Mouse (Mus musculus) spleen, embryonic (tissue): ENCODE data around the gene Mia.

Source experiments
- CTCF ChIA-PET: fragments of 350-600 bp; sonication (Branson Sonifier 250); formaldehyde crosslinking; loops from one replicate; lab custom pipeline; 2022; lab: Charles Lee

Gene Mia

GRCm38 (mm10) chr7:27180837-27181695 lies at the start of gene Mia, which contains the start of gene Gm21983:
Gene Mia (minus strand): TSS chr7:27181157.
Gene Gm21983 (minus strand): TSS chr7:27181086.
- CTCF ChIA-PET: interaction anchor here (1.8 kb wide), 1 partner anchor 13 kb away, joined by 4 read pairs; no protein-coding TSS in a partner anchor

- CTCF ChIA-PET: no interaction called here
Observed at GRCm38 (mm10) chr7:27228865-27229264, 47.9 kb upstream of the Mia start.

- CTCF ChIA-PET: no interaction called here
Observed at GRCm38 (mm10) chr7:27228281-27228821, 47.4 kb upstream of the Mia start, which contains the start of gene Itpkc. Gene Itpkc (minus strand): TSS chr7:27228661.

GRCm38 (mm10) chr7:27227676-27228075 lies 46.7 kb upstream of the Mia start:
- CTCF ChIA-PET: interaction anchor here (0.6 kb wide), 1 partner anchor 180 kb away, joined by 4 read pairs; no protein-coding TSS in a partner anchor

- CTCF ChIA-PET: interaction anchor here (0.6 kb wide), 1 partner anchor 180 kb away, joined by 4 read pairs; no protein-coding TSS in a partner anchor
Observed at GRCm38 (mm10) chr7:27227276-27227675, 46.3 kb upstream of the Mia start.

GRCm38 (mm10) chr7:27224877-27225575 lies 44.1 kb upstream of the Mia start:
- CTCF ChIA-PET: interaction anchor here (0.6 kb wide), 1 partner anchor 1549 kb away, joined by 3 read pairs; no protein-coding TSS in a partner anchor

DNA sequence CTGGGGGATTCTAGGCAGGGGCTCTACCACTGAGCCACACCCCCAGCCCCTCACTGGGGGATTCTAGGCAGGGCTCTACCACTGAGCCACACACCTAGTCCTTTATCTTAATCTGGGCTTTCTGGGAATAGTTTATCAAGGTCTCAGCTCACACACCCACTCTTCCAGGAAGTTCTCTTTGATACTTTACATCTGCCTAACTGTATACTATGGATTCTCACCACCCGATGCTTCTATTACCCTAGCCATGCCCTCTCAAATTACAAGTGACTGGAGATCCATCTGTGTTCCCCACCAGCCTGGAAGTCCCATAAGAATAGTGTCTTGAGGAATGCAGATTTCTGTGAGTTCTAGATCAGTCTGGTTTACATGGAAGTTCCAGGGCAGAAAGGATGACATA lies 41.6 kb upstream of the Mia start:
- CTCF ChIA-PET: interaction anchor here (0.6 kb wide), 1 partner anchor 1070 kb away, joined by 3 read pairs; no protein-coding TSS in a partner anchor

DNA sequence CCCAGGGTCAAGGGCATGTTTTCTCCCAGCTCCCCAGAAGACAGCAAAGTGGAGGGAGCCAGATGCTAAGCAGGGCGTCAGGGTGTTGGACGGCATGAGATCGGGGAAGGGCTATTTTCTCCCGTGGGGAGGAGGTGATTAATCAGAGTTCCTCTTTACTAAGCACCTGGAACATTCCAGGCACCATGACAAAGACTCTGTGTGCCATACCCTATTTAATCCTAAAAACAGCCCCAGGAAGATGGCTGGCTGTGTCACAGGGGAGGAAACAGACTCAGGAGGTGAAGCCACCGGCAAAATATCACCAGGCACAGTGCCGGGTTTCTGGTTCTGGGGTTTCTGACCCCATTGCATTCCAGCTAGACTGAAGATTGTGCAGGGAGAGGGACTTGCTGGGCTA lies 41.0 kb upstream of the Mia start:
- CTCF ChIA-PET: no interaction called here

GRCm38 (mm10) chr7:27219937-27220336 lies 39.0 kb upstream of the Mia start:
- CTCF ChIA-PET: interaction anchor here (0.6 kb wide), 1 partner anchor 218 kb away, joined by 3 read pairs; no protein-coding TSS in a partner anchor

GRCm38 (mm10) chr7:27218586-27218985 lies 37.6 kb upstream of the Mia start:
- CTCF ChIA-PET: no interaction called here

- CTCF ChIA-PET: no interaction called here
Observed at GRCm38 (mm10) chr7:27212626-27213025, 31.7 kb upstream of the Mia start.

GRCm38 (mm10) chr7:27203730-27204449 lies 22.9 kb upstream of the Mia start:
- CTCF ChIA-PET: interaction anchor here (1.5 kb wide), 1 partner anchor 45 kb away, joined by 4 read pairs; no protein-coding TSS in a partner anchor

DNA sequence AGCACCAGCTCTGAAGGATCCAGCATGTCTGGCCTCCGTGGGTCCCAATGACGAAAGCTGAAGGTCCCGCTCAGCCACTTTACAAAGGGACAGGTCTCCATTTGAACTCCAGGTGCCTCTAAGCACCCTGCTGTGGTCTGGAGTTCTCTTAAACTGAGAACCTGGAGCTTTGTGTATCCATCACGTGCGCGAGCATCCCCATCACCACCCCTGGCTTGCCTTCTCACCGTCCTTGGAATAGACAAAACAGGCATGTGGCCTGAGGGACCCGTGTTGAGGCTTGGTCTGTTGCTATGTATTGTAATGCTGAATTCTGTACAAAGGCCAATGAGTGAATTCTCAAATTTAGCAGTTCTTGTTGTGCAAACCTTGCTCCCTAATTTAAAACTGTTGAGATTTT lies 17.8 kb upstream of the Mia start:
- CTCF ChIA-PET: interaction anchor here (0.6 to 1.0 kb wide), 2 partner anchors 139 to 1195 kb away, joined by 3 read pairs; partner anchors contain the start of gene Ltbp4

- CTCF ChIA-PET: interaction anchor here (0.6 to 0.7 kb wide), 2 partner anchors 103 to 1195 kb away, joined by 3 read pairs; no protein-coding TSS in a partner anchor
Observed at GRCm38 (mm10) chr7:27198355-27198754, 17.4 kb upstream of the Mia start.

DNA sequence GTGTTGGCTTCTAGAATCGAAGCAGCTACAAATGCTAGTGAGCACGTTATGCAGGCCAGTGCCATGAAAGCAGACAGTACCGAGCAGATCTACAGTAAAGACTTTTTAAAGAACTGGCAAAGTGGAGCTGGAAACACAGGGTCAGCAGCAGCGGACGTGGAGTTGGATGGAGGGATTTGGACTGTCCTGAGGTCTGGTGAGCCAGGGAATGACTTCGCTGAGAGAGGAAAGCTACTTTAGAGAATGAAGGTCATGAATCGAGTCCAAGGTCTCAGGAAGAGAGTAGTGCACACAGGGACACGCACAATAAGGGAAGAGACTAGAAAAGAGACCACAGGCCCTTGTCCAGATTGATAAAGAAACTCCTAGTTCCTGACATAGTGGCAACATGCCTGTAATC lies 16.7 kb upstream of the Mia start:
- CTCF ChIA-PET: interaction anchor here (0.5 to 0.7 kb wide), 2 partner anchors 11 to 104 kb away, joined by 3 read pairs; no protein-coding TSS in a partner anchor

DNA sequence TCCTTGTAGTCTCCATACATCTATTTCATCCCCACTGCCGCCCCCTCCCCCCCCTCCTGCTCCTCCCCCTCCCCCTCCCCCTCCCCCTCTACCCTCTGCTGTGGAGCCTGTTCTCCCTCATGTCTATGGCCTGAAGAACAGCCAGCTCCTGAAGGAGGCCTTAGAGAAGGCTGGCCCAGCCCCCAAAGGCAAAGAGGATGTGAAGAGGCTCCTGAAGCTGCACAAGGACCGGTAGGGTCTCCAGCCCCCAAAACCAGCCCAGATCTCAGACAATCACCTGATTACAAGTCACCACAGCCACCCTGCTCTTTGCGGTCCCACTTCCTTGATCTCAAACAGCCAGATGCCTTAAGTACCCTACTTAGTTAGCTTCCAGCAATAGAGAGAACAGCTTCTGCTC lies 16.2 kb upstream of the Mia start:
- CTCF ChIA-PET: interaction anchor here (0.5 kb wide), 1 partner anchor 11 kb away, joined by 3 read pairs; no protein-coding TSS in a partner anchor

- CTCF ChIA-PET: no interaction called here
Observed at GRCm38 (mm10) chr7:27195681-27196611, 15.0 kb upstream of the Mia start, which contains the start of the genes BC024978 and Snrpa. Gene BC024978 (plus strand): TSS chr7:27195781. Gene Snrpa (minus strand): TSS chr7:27196271.

GRCm38 (mm10) chr7:27193731-27194130 lies 12.8 kb upstream of the Mia start:
- CTCF ChIA-PET: no interaction called here

DNA sequence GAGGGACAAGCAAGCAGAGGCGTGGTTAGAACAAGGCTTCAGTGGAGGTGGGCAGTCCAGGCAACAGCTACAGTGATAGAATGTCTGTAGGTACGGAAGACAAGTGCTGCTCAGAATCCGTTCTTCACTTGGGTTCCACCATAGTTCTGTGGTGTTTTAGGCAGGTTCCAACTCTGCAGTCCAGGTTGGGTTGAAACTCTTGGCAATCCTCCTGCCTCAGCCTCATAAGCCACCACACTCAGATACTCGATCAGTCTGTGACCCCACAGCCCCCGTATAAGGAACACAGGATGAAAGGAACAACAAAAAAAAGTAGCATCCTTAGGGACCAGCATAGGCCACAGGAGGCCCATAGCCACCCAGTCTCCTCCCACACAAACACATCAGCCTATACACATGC lies 11.5 kb upstream of the Mia start:
- CTCF ChIA-PET: no interaction called here
